Mouse (Mus musculus) 3134 (cell line): ENCODE results near the gene Fndc11.

ENCODE experiments used
- DNase-seq: peaks from one replicate; pipeline ENCODE4 v3.0.0-alpha.2; 2011; ENCODE audit warnings: low spot score; ENCODE audit not compliant: insufficient read length; ENCODE audit errors: extremely low read depth

Fndc11 gene

DNA sequence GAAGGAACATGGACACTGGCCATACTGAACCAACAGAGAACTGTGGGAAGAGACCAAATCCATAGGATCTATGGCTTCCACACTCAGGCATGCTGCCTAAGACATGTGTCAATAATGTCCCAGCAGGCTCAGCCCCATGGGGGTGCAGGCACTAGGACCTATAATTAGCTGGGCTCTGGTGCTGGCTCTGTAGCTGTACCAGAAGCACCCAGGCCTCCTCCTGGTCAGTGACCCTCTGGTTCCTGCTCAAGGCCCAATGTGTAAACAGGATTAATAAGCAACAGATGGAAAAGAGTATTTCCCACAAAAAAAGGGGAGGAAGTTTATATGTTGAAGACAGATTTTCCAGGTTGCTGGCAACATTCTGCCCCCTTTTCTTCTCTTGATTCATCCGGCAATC, 33.4 kb downstream of the Fndc11 start:
- DNase-seq = no peak

DNA sequence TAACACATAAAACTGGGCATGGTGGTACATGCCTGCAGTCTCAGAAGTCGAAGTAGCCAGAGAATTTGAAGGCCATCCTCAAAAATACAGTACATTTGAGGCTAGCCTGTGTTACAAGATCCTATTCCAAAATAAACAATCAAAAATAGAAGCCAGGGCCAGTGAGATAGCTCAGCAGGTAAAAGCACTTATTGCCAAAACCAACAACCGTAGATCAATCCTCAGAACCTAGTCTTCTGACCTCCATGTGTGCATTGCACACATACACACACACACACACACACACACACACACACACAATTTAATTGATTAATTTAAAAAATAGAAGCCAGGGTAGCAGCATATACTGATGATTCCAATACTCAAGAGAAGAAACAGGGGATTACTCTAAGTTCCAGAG, 47.0 kb downstream of the Fndc11 start:
- no peak for DNase-seq

DNA sequence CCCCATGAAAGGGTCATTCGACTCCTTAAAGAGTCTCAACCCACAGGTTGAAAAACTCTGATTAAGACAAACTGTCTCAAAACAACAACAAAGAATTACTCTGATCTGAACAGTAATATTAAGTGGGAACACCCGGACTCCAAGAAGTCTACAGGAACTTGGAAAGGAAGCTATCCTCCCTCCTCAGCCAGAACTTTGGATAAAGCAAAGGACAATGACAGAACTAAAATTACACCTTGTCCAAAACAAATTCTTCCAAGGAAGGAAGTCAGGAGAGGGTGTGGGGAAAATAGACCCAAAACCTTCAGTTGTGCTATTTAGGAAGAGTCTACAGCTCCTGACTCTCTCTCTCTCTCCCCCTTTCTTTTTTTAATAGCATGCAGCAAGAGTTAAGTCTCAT, 52.3 kb downstream of the Fndc11 start:
- DNase-seq = no peak
